Mouse (Mus musculus): Measurements from ENCODE around the gene Pdlim4. TPM values are rescaled to one million over a fixed set of nuclear protein-coding genes. Genes with fewer than 3 reads are reported as not detected.
A peak's percentile ranks its signal among the peaks of the same experiment; 100 is the strongest.

Gene Pdlim4
- polyA plus RNA-seq, 1 experiment, result 69.0 TPM

GRCm38 (mm10) chr11:54028044-54028951 lies 40.5 kb downstream of the Pdlim4 start, which contains the start of gene Slc22a4:
Gene Slc22a4, minus strand, starts transcription at chr11:54028090.
- H3K4me1 ChIP-seq (ENCODE audit: control insufficient read depth, insufficient read depth, low read length), result peaks cover 42% of the 10 kb centered on the region
- H3K27ac ChIP-seq (ENCODE audit: insufficient read depth, low read depth, low read length), result peak within 1 kb of the TSS; percentile 89
- TF ChIP-seq CTCF (IDR thresholded peaks at IDR 0.05; ENCODE audit: low read depth, low read length), result no peak
- no peak for TF ChIP-seq POLR2A (IDR thresholded peaks at IDR 0.05; ENCODE audit: borderline replicate concordance, low read depth, low read length)
- H3K4me3 ChIP-seq (ENCODE audit: insufficient read depth, low read length), result peak within 1 kb of the TSS; percentile 63

GRCm38 (mm10) chr11:54027131-54028043 lies 41.4 kb downstream of the Pdlim4 start:
- Histone ChIP-seq H3K27ac (ENCODE audit: insufficient read depth, low read depth, low read length) (no peak overlapping the region), H3K4me3 (ENCODE audit: insufficient read depth, low read length) (peak overlapping the region; percentile 63), H3K4me1 (ENCODE audit: control insufficient read depth, insufficient read depth, low read length) (peaks cover 42% of the 10 kb centered on the region)
- TF ChIP-seq CTCF (IDR thresholded peaks at IDR 0.05; ENCODE audit: low read depth, low read length) (no peak), POLR2A (IDR thresholded peaks at IDR 0.05; ENCODE audit: borderline replicate concordance, low read depth, low read length) (no peak)

GRCm38 (mm10) chr11:54026491-54027041 lies 42.2 kb downstream of the Pdlim4 start:
- Histone ChIP-seq H3K4me3 (ENCODE audit: insufficient read depth, low read length) (no peak overlapping the region), H3K27ac (ENCODE audit: insufficient read depth, low read depth, low read length) (no peak overlapping the region), H3K4me1 (ENCODE audit: control insufficient read depth, insufficient read depth, low read length) (peaks cover 42% of the 10 kb centered on the region)
- TF ChIP-seq POLR2A (IDR thresholded peaks at IDR 0.05; ENCODE audit: borderline replicate concordance, low read depth, low read length) (no peak), CTCF (IDR thresholded peaks at IDR 0.05; ENCODE audit: low read depth, low read length) (no peak)

DNA sequence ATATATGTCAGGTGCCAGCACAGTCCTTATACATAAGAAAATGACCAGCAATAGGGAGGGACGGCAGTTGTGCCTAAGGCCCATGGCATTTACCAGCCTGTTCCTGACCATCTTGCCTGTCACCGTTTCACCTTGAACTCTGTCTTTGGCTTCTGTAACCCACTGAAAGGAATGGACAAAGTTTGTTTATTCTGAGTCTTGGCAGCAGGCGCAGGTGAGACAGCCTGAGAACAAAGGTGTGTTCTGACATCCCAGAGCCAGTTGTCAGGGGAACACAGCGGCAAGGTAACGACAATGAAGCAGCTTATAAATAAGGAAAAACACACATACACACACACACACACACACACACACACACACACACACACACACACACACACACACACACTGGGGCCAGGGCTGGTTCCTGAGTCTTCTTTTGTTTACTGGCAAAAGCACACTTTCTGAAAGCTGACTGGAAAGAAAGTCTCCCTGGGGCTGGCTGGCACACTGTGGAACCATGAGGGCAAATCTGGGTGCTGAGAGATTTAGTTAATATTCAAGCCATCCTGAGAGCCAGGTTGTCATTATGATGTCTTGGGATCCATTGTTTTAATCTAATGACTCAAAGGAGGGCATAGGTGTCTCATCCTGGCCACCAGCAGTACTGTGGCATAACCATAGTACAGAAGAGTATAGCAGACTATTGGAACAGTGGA lies 47.3 kb downstream of the Pdlim4 start:
- Histone ChIP-seq H3K4me3 (ENCODE audit: insufficient read depth, low read length) (no peak overlapping the region), H3K4me1 (ENCODE audit: control insufficient read depth, insufficient read depth, low read length) (peaks cover 32% of the 10 kb centered on the region), H3K27ac (ENCODE audit: insufficient read depth, low read depth, low read length) (no peak overlapping the region)
- TF ChIP-seq CTCF (IDR thresholded peaks at IDR 0.05; ENCODE audit: low read depth, low read length) (no peak), POLR2A (IDR thresholded peaks at IDR 0.05; ENCODE audit: borderline replicate concordance, low read depth, low read length) (no peak)

- Histone ChIP-seq H3K27ac (ENCODE audit: insufficient read depth, low read depth, low read length) (no peak overlapping the region), H3K4me1 (ENCODE audit: control insufficient read depth, insufficient read depth, low read length) (peaks cover 15% of the 10 kb centered on the region), H3K4me3 (ENCODE audit: insufficient read depth, low read length) (no peak overlapping the region)
- TF ChIP-seq POLR2A (IDR thresholded peaks at IDR 0.05; ENCODE audit: borderline replicate concordance, low read depth, low read length) (no peak), CTCF (IDR thresholded peaks at IDR 0.05; ENCODE audit: low read depth, low read length) (no peak)
These were observed 49.7 kb downstream of the Pdlim4 start for GRCm38 (mm10) chr11:54018893-54019732.

GRCm38 (mm10) chr11:54017596-54017995 lies 51.2 kb downstream of the Pdlim4 start:
- TF ChIP-seq POLR2A (IDR thresholded peaks at IDR 0.05; ENCODE audit: borderline replicate concordance, low read depth, low read length), result no peak
- no peak for TF ChIP-seq CTCF (IDR thresholded peaks at IDR 0.05; ENCODE audit: low read depth, low read length)
- Histone ChIP-seq H3K4me1 (ENCODE audit: control insufficient read depth, insufficient read depth, low read length) (peaks cover 15% of the 10 kb centered on the region), H3K27ac (ENCODE audit: insufficient read depth, low read depth, low read length) (no peak overlapping the region), H3K4me3 (ENCODE audit: insufficient read depth, low read length) (no peak overlapping the region)

DNA sequence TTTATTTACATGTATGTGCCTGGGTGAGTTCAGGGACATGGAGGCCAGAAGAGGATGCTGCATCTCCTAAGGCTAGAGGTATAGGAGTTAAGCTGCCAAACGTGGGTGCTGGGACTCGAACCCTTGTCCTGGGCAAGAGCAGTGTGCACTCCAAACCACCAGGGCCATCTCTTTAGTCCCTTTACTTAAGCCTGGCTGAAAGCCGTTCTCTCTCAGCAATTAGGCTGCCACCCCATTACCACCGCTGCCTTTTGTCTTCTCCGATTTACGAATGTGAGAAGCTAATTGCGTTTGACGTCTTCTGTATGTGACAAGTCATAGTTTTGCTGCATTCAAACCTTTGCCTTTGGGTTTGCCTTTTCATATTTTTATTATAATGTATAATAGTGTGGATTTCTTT lies 52.8 kb downstream of the Pdlim4 start:
- no peak for TF ChIP-seq CTCF (IDR thresholded peaks at IDR 0.05; ENCODE audit: low read depth, low read length)
- TF ChIP-seq POLR2A (IDR thresholded peaks at IDR 0.05; ENCODE audit: borderline replicate concordance, low read depth, low read length), result no peak
- Histone ChIP-seq H3K27ac (ENCODE audit: insufficient read depth, low read depth, low read length) (no peak overlapping the region), H3K4me1 (ENCODE audit: control insufficient read depth, insufficient read depth, low read length) (peaks cover 15% of the 10 kb centered on the region), H3K4me3 (ENCODE audit: insufficient read depth, low read length) (no peak overlapping the region)

DNA sequence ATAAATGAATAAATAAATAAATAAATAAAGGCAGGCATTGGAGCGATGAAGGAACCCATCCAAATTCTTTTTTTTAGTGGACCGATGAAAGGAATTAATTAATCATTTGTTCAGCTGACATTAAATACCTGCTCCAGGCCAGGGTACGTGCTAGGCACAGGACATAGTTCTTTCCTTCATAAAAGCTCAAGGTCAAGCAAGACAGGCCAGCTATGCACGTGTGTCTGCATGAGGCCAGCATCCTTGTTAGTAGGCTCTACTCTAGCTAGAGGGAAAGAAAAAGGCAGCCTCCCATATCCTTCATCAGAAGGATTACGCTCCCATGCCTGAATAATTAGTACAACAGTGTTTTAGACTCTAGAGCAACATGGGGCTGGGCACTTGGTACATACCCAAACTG lies 55.9 kb downstream of the Pdlim4 start:
- H3K4me3 ChIP-seq (ENCODE audit: insufficient read depth, low read length), result no peak overlapping the region
- TF ChIP-seq CTCF (IDR thresholded peaks at IDR 0.05; ENCODE audit: low read depth, low read length), result no peak
- TF ChIP-seq POLR2A (IDR thresholded peaks at IDR 0.05; ENCODE audit: borderline replicate concordance, low read depth, low read length), result no peak
- peaks cover 3% of the 10 kb centered on the region for H3K4me1 ChIP-seq (ENCODE audit: control insufficient read depth, insufficient read depth, low read length)

More for the DNA sequence above, 55.9 kb downstream of the Pdlim4 start:
- no peak overlapping the region for H3K27ac ChIP-seq (ENCODE audit: insufficient read depth, low read depth, low read length)

All from bone marrow macrophage, adult 2 months (primary cell).